Mouse (Mus musculus): ENCODE measurements around the gene Gsc2. TPM values are rescaled to one million over a fixed set of nuclear protein-coding genes. Genes with fewer than 3 reads are reported as not detected.

Gsc2 gene
- polyA plus RNA-seq, 1 experiment, result 0.13 TPM

DNA sequence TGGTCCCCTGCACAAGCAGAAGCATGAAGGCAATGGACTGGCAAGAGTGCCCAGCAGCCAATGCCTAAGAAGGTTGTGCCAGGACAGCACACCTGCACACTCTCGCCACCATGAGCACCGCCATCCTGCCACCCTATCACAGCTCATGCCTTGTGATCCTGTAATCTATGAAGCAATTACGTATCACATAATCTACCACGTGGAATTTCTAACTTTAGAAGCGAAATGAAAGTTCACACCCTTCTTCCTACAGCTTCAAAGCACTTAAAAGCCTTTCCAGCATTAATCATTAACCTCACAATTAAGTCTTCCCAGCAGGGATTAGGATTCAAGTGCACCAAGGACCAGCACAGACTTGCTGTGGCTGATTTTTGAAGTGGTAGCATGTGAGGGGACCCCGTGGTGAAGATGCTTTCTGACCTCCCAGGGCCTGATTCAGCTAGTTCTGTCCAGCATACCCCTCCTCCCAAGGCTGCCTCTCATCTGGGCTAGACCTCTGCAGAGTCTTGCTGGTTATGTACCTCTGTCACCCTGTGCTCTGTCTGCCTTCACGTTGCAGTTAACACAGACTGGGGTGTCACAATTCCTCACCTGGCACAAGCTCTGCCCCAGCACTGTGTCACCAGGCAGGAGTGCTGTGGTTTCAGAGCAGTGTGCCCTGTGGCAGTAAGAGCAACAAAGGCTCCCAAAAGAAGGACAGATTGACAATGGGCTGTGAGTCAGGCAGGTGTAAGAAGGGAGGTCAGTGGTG is 30.4 kb upstream of the Gsc2 start:
- Histone ChIP-seq H3K4me1 (replicated peaks; ENCODE audit: control insufficient read depth, insufficient read depth, low read length) (no peaks in the 10 kb centered on the region), H3K4me3 (ENCODE audit: control insufficient read depth, insufficient read depth, low read length) (no peak overlapping the region), H3K27me3 (ENCODE audit: control insufficient read depth, insufficient read depth, low read length) (no peaks in the 10 kb centered on the region), H3K27ac (ENCODE audit: control insufficient read depth, insufficient read depth, low read length) (no peak overlapping the region), H3K36me3 (ENCODE audit: control insufficient read depth, insufficient read depth, low read length) (no peaks in the 10 kb centered on the region)
- WGBS, result 75% methylated on average over 7 of the region's 7 CpGs
- TF ChIP-seq CTCF (IDR thresholded peaks at IDR 0.05; ENCODE audit: borderline replicate concordance, control insufficient read depth, extremely low read depth, insufficient read depth, low read length, poor library complexity) (no peak), POLR2A (IDR thresholded peaks at IDR 0.05; ENCODE audit: control insufficient read depth, extremely low read depth, insufficient read depth, low read length, poor library complexity) (no peak)
- DNase-seq, result no peak

DNA sequence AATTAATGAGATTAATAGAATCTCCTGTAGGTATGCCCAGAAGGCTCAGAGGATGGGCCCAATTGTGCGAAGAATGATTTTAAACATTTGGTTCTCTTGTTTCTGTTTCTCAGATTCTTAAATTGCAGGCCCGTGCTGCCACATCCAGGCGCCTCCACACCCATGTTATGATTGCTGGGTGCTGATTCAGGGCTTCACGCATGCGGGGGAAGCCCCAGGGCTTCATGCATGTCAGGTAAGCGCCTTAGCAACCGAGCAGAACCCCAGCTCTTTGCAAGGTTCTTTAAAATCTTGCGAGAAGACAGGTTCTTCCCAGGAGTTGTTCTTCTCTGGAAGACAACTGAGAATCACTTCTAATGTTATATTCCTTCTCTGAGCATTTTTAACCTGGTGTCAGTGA is 28.6 kb upstream of the Gsc2 start:
- no peak for DNase-seq
- no peaks in the 10 kb centered on the region; the same call in 1 of the 2 replicates for H3K4me1 ChIP-seq (replicated peaks; ENCODE audit: control insufficient read depth, insufficient read depth, low read length)
- TF ChIP-seq CTCF (IDR thresholded peaks at IDR 0.05; ENCODE audit: borderline replicate concordance, control insufficient read depth, extremely low read depth, insufficient read depth, low read length, poor library complexity), result no peak
- TF ChIP-seq POLR2A (IDR thresholded peaks at IDR 0.05; ENCODE audit: control insufficient read depth, extremely low read depth, insufficient read depth, low read length, poor library complexity), result no peak
- H3K27ac ChIP-seq (ENCODE audit: control insufficient read depth, insufficient read depth, low read length), result no peak overlapping the region
- no peaks in the 10 kb centered on the region for H3K27me3 ChIP-seq (ENCODE audit: control insufficient read depth, insufficient read depth, low read length)
- 91% methylated on average over 8 of the region's 8 CpGs for WGBS
- H3K4me3 ChIP-seq (ENCODE audit: control insufficient read depth, insufficient read depth, low read length), result no peak overlapping the region
- H3K36me3 ChIP-seq (ENCODE audit: control insufficient read depth, insufficient read depth, low read length), result no peaks in the 10 kb centered on the region

DNA sequence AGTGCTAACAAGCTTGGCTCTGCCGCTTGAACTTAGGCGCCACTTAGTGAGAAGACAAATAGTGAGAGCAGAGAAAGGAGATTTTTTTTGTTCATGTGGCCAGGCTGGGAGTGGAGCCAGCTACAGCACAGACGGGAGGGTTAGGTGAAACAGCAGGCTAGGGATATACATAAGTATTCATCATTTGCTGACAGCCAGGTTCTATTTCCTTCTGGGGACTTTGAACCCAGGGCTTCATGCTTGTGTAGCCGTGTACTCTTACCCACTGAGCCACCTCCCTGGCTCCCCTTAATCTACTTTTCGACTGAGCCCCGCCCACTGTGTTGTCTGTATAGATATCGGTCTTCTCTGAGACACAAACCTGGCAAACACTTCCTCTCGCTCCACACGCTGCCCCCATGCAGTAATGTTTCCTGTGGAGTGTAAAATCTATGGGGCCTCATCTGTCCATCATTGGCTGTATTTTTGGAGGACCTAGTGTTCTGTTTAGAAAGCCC is 24.4 kb upstream of the Gsc2 start:
- no peaks in the 10 kb centered on the region for H3K36me3 ChIP-seq (ENCODE audit: control insufficient read depth, insufficient read depth, low read length)
- TF ChIP-seq POLR2A (IDR thresholded peaks at IDR 0.05; ENCODE audit: control insufficient read depth, extremely low read depth, insufficient read depth, low read length, poor library complexity) (no peak), CTCF (IDR thresholded peaks at IDR 0.05; ENCODE audit: borderline replicate concordance, control insufficient read depth, extremely low read depth, insufficient read depth, low read length, poor library complexity) (no peak)
- no peaks in the 10 kb centered on the region for H3K27me3 ChIP-seq (ENCODE audit: control insufficient read depth, insufficient read depth, low read length)
- H3K27ac ChIP-seq (ENCODE audit: control insufficient read depth, insufficient read depth, low read length), result no peak overlapping the region
- H3K4me3 ChIP-seq (ENCODE audit: control insufficient read depth, insufficient read depth, low read length), result no peak overlapping the region
- peaks cover 4% of the 10 kb centered on the region for H3K4me1 ChIP-seq (replicated peaks; ENCODE audit: control insufficient read depth, insufficient read depth, low read length)
- DNase-seq, result no peak
- 47% methylated on average over 9 of the region's 9 CpGs for WGBS

DNA sequence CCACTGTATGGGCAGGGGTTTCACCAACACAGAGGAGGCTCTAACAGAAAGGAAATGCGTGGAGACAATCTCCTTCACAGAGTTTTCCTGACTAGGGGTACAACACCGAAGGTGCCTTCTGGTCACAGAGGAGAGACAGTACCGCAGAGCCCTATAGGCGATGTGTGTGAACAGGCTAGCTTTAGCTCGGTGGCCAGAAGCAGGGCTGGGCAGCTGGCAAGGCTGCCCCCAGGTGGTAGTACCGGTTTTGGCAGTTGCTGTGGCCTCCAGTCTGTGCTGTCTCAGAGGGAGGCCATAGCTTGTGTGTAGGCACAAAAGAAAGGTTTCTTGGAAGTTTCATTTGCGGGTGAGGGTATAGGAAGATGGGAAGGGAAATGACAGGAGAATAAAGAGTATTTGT is 24.0 kb upstream of the Gsc2 start:
- peaks cover 7% of the 10 kb centered on the region for H3K4me1 ChIP-seq (replicated peaks; ENCODE audit: control insufficient read depth, insufficient read depth, low read length)
- no peak overlapping the region for H3K27ac ChIP-seq (ENCODE audit: control insufficient read depth, insufficient read depth, low read length)
- H3K36me3 ChIP-seq (ENCODE audit: control insufficient read depth, insufficient read depth, low read length), result no peaks in the 10 kb centered on the region
- no peak overlapping the region for H3K4me3 ChIP-seq (ENCODE audit: control insufficient read depth, insufficient read depth, low read length)
- DNase-seq, result peak; percentile 74
- H3K27me3 ChIP-seq (ENCODE audit: control insufficient read depth, insufficient read depth, low read length), result no peaks in the 10 kb centered on the region
- 12% methylated on average over 7 of the region's 7 CpGs for WGBS
- no peak for TF ChIP-seq POLR2A (IDR thresholded peaks at IDR 0.05; ENCODE audit: control insufficient read depth, extremely low read depth, insufficient read depth, low read length, poor library complexity)
- TF ChIP-seq CTCF (IDR thresholded peaks at IDR 0.05; ENCODE audit: borderline replicate concordance, control insufficient read depth, extremely low read depth, insufficient read depth, low read length, poor library complexity), result peak; percentile 86; the same call in 1 of the 2 replicates

DNA sequence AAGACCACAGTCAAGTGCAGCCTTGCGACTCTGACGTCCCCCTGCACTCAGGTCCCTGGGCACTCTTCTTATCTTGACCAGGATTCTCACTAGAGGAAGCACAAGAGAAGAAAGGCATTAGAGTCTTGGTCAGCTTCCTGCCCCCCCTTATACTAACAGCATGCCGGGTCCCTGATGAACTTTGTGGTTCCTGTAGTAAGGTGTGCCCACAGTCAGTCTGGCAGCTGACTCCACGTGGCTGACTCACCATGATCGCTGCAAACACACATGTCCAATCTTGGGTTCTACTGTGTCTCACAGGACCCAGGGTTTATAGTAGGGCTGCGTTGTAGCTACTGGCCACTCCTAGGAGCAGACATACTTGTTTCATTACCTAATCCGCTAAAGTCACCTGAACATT is 23.3 kb upstream of the Gsc2 start:
- Histone ChIP-seq H3K27me3 (ENCODE audit: control insufficient read depth, insufficient read depth, low read length) (no peaks in the 10 kb centered on the region), H3K27ac (ENCODE audit: control insufficient read depth, insufficient read depth, low read length) (no peak overlapping the region), H3K4me1 (replicated peaks; ENCODE audit: control insufficient read depth, insufficient read depth, low read length) (peaks cover 7% of the 10 kb centered on the region), H3K4me3 (ENCODE audit: control insufficient read depth, insufficient read depth, low read length) (no peak overlapping the region), H3K36me3 (ENCODE audit: control insufficient read depth, insufficient read depth, low read length) (no peaks in the 10 kb centered on the region)
- WGBS, result 46% methylated on average over 7 of the region's 7 CpGs
- no peak for DNase-seq
- no peak for TF ChIP-seq POLR2A (IDR thresholded peaks at IDR 0.05; ENCODE audit: control insufficient read depth, extremely low read depth, insufficient read depth, low read length, poor library complexity)
- TF ChIP-seq CTCF (IDR thresholded peaks at IDR 0.05; ENCODE audit: borderline replicate concordance, control insufficient read depth, extremely low read depth, insufficient read depth, low read length, poor library complexity), result no peak

DNA sequence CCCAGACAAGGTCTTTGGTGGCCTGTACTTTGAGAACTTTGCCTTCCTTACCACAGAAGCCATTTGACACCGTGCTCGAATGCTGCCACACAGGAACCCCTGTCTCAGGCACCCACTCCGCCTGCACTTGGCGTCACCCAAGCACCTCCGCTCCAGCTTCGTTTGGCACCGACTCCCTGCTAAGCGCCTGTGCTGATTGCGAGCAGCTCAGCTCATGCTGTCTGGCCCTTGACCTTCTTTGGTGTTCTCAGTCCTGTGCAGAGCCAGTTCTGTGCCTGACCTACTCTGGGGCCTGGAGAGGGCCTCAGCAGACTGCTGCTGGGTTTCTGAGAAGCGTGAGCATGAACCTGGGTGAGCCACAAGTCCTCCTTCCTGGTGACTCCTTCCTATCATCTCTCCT is 21.9 kb upstream of the Gsc2 start:
- peaks cover 7% of the 10 kb centered on the region for H3K4me1 ChIP-seq (replicated peaks; ENCODE audit: control insufficient read depth, insufficient read depth, low read length)
- TF ChIP-seq CTCF (IDR thresholded peaks at IDR 0.05; ENCODE audit: borderline replicate concordance, control insufficient read depth, extremely low read depth, insufficient read depth, low read length, poor library complexity), result no peak
- TF ChIP-seq POLR2A (IDR thresholded peaks at IDR 0.05; ENCODE audit: control insufficient read depth, extremely low read depth, insufficient read depth, low read length, poor library complexity), result no peak
- no peak overlapping the region for H3K4me3 ChIP-seq (ENCODE audit: control insufficient read depth, insufficient read depth, low read length)
- no peaks in the 10 kb centered on the region for H3K36me3 ChIP-seq (ENCODE audit: control insufficient read depth, insufficient read depth, low read length)
- no peak overlapping the region for H3K27ac ChIP-seq (ENCODE audit: control insufficient read depth, insufficient read depth, low read length)
- 93% methylated on average over 10 of the region's 10 CpGs for WGBS
- no peak for DNase-seq
- H3K27me3 ChIP-seq (ENCODE audit: control insufficient read depth, insufficient read depth, low read length), result no peaks in the 10 kb centered on the region

Measured in thymus, adult 2 months (tissue).